Mouse (Mus musculus) 416B (cell line): Measurements from ENCODE around the gene Spin2-ps6.
"Not testable (repeated sequence)": the region's sequence is repeated elsewhere in the genome, so short reads cannot be mapped to it uniquely, and the experiment has no call there.

Experiments used
- DNase-seq: peaks from one replicate; pipeline ENCODE4 v3.0.0; 2011; ENCODE audit warnings: low read depth

Gene Spin2-ps6

GRCm38 (mm10) chrX:33234569-33234968, at the start of gene Spin2-ps6:
Gene Spin2-ps6 (plus strand): TSS chrX:33234869.
- not testable (repeated sequence) for DNase-seq
